Mouse (Mus musculus) gonadal fat pad, adult 2 months (tissue): Measurements from ENCODE around the gene Myo15b. TPM values are rescaled to one million over a fixed set of nuclear protein-coding genes. Genes with fewer than 3 reads are reported as not detected.

Experiments used
- DNase-seq: peaks from one replicate; pipeline ENCODE4 v3.0.0-alpha.2; 2012; ENCODE audit warnings: low read depth
- polyA plus RNA-seq: library from polyadenylated mRNA; depleted of rRNA; stranded (reverse); fragments of >200 nt; gene quantifications from 2 replicates; pipeline ENCODE4 v1.2.3, GENCODE M21; 2012

Gene Myo15b
- polyA plus RNA-seq, 1 experiment, result 22.6 TPM

DNA sequence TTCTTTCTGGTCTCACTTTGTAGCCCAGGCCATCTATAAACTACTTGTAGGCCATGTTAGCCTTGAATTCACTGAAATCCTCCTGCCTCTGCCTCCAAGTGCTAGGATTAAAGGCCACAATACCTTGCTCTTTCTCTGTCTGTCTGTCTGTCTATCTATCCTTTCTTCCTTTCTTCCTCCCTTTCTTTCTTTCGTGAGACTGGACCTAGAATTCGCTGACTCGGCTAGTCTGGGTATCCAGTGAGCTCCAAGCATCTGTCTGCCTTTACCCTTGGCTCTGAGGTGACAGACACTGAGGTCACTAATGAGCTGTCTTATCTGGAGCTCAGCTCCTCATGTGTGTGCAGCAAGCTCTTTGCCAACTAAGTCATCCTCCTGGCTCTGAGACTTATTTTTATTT is 17.7 kb downstream of the Myo15b start:
- DNase-seq, result no peak

DNA sequence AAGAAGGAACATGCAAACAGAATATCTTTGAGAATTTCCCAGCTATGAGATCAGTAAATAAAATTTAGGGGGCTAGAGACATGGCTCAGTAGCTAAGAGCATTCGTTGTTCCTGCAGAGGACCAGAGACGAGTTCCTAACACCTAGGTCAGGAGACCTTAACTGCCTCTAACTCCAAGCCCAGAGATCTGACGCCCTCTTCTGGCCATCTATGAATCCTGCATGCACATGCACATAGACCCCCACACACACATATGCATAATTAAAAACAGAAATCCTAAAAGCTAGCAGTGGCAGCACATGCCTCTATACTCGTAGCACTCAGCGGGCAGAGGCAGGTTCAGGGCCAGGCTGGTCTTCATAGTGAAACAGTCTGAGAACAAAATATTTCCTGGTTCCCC is 18.2 kb downstream of the Myo15b start:
- DNase-seq, result no peak

DNA sequence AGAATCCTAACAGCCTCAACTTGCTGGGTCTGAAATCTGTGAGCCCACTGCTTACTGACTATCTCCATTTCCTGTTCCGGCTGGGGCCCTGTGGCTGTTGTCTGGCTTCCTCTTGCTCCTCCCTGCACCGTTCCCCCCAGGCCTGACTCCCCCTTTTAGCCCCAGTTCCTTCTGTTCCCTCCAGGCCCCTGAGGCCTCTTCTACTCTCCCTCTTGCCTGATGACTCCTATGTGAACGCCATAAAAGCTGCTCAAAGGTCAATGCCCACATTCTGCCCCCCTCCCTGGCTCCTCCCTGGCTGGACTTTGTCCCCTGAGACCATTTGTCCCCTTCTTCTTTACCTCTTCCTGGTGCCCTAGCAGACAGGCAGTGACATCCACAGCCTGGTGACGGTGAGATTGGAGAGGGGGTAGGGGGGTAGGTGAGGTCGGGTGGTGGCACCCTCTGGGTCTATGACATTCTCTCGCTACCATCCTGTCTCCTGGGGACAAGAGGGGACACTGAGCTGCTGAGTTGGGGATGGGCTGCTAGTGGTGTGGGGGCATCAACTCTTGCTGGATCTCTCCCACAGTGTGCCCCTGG is 19.1 kb downstream of the Myo15b start:
- DNase-seq, result no peak

DNA sequence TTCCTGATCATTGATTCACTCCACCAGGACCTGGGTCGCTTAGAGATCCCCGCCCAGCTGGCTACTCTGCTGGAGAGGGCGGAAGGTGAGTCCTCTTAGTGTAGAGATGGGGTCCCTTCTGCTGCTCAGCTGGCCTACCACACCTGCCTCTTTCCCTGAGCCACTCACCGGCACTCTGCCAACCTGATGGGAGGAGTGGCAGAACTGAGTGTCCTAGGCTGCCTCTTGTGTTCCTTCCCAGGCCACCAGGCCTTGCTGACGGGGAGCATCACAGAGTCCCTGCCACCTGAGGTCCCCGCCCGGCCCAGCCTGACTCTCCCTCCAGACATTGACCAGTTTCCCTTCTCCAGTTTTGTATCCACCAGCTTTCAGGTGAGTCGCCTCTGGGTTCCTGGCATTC is 19.9 kb downstream of the Myo15b start:
- DNase-seq, result no peak

DNA sequence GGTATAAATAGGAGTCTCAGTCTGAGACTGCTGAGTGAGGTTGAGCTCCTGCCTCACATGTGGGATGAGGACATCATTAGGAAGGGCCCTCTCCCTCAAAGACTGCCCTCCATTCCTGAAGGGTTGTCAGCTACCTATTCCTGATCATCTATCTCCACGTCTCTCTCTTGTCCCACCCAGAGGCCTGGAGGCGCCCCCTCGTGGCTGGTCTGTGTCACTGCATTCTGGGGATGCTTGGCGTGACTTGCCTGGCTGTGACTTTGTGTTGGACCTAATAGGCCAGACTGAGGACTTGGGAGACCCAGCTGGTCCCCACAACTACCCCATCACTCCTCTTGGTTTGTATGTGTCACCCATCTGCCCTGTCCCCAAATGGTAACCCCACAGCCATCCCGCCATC is 22.8 kb downstream of the Myo15b start:
- no peak for DNase-seq

DNA sequence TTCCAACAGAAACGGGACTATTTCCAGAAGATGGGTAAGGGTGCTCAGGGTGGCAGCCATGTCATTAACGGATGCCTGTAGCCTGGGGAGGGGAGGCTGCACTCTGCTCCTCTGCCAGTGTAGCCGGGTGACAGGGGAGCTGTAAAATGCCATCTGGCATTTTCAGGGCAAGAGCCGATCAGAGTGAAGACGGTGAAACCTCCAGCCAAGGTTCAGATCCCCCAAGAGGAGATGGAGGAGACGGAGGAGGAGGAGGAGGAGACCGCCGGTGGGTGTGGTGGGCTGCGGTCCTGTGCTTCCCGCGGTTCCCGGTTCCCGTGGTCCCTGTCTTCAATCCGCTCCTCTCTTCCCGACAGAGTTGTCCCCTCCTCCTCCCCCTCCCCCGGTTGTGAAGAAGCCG is 25.0 kb downstream of the Myo15b start:
- DNase-seq, result no peak

DNA sequence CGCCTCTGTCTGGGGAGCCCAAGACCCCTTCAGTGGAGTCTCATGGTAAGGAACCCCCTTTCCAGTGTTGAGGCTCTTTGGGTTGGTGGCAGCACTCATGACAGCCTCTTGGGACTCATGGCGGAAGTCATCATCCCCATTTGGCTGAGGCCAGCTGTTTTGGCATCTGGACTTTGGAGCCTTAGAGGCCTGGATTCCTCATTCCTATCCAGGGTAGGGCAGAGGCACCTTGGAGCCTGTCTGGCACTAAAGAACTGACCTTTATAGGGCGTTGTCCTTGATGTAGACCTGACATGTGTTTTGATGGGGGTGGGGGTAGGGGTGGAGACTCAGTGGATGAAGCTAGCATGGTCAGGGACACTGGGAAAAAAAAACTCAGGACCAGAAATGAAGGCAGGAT is 26.2 kb downstream of the Myo15b start:
- DNase-seq, result no peak

DNA sequence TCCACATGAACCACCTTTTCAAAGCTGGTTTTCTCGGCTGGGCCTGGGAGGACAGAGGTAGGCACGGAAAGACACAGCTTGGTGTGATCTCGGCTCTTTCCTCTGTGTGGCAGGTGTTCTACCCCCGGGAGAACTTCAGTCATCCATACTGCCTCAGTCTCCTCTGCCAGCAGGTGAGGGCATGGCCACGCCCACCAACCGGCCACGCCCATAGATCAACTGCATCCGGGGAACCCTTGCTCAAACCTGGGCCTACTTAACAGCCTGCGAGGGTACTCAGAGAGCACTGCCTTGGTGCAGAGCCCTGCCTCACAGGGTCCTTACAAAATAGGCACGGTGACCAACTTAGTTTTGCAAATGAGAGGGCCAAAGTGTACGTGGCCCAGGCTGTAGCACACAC is 27.1 kb downstream of the Myo15b start:
- DNase-seq, result no peak

DNA sequence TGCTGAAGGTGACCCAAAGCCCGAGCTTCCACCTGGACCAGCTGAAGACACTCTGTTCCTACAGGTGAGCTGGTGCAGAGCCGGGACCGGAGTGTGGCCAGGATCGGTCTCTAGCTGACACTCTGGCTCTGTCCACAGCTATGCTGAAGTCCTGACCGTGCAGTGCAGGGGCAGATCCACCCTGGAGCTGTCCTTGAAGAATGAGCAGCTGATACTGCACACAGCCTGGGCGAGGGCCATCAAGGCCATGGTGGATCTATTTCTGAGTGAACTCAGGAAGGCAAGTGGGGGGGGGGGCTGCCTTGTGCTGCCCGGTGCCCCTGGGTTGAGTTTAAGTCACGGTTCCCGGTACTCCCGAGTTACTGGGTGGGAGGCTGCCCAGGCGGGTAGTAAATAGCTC is 28.2 kb downstream of the Myo15b start:
- DNase-seq, result no peak

DNA sequence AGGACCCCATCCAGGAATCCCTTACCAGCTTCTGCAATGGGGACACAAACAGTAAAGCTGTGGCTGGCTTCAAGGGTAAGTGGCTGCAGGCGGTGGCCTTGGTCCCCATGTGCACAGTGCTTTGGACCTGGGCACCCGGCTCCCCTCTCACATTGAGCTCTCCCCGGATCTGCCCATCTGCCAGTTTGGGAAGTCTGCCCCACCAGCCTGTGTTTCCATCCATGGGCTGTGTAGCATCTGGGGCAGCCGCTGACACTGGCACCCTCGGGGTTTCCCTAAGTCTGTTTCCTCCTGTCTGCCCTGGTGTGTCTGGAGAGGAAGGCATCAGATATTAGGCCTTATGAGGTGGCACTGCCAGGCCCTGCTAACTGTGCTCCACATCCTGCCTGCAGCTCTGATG is 29.8 kb downstream of the Myo15b start:
- DNase-seq, result no peak

DNA sequence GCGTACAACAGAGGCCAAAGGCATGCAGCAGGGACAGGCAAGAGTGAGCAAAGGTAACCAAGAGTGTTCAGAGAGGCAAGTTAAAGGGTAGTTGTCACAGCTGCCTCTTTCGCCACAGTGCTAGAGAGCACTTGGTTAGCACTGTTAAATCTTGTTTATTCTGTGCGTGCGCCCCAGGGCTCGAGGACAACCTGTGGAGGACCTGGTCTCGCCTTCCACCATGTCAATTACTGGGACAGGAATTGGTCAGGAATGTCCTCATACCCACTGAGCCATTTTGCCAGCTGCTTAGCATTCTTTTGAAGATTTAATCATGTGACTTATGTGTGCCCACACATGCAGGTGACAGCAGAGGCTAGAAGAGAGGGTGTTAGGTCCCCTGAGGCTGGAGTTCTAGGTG is 31.0 kb downstream of the Myo15b start:
- no peak for DNase-seq

DNA sequence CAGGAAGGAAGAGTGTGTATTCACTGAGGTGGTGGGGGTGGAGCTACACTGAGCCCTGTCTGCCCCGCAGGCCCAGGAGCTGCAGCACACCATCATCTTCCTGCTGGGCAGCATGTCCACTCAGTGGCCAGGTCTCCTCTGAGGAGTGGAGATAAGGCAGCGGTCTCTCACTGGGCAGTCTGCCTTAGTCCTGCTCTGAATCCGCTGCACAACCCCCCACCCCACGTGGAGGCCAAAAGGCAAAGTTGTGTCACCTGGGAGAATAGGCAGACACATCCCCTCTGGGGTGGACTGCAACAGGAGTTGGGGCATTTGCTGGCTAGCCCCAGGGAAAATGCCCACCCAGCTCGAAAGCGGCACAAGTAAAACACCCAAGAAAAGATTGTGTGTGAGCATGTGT is 34.0 kb downstream of the Myo15b start:
- no peak for DNase-seq

DNA sequence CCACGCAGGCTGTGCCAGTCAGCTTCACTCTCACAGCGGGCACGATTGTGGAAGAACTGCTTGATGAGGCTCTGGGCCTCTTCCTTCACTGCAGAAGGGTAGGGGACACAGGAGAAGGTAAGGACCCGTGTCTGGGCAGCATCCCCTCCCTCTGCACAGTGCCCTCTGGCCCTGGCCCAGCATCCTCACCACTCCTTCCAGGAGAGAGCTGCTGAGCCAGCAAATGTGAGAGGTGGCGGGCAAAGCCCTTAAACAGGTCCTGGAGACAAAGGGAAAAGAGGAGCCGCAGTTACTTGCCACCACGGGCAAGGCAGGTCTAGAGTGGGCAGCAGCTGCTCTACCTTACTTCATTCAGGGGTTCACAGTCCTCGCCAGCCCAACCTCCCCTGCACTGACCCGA is 34.9 kb downstream of the Myo15b start:
- DNase-seq, result no peak

DNA sequence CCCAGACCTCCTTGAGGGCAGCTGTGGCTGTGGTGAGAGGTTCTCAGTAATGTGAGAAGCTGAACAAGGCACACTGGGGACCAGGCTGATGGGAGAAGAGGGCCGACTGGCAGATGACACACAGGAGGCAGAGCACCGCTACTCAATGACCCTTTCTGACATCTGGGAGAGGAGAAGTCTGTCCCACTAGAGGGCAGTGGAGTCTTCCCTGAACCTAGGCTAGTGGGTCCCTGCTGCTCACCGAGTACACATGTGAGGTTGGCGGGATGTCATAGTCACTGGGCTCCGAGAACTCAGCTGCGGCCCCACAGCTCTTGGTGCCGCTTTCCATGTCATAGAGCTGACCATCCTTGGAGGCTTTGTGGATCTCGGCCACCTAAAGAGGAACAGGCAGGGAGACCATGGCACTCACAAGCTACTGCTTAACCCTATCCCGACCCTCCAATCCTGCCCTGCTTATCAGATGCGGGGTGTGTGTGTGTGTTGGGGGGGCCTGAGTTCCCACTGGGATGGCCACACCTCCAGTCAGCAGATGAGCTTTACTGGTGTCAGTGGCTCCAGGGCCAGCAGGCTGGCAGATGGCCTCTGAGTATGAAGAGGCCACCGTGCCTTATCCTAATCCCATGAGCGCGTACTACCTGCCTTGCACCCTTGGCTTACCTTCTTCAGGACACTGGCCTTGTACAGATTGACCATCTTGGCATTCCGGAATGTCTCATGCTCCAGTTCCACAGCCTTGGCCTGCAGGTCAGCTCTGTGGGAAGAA is 36.7 kb downstream of the Myo15b start:
- DNase-seq, result no peak

DNA sequence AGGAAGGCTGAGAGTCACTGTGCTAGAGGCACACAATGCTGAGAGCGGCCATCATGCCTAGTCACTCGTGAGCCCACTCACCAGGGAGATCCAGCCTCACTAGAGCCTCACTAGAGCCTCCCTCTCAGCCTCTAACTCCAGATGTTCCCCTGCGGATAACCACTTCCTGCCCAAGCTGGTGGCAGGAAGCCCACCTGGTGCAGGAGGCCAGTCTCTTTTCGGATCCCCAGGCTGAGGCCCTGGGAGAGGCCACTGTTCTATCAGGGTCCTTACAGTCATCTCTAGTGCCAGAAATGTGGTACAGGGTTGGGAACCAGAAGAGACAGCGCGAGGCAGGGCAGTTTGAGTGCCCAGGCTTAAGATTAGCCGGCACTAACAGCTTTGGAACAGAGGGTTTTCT is 40.2 kb downstream of the Myo15b start:
- no peak for DNase-seq

DNA sequence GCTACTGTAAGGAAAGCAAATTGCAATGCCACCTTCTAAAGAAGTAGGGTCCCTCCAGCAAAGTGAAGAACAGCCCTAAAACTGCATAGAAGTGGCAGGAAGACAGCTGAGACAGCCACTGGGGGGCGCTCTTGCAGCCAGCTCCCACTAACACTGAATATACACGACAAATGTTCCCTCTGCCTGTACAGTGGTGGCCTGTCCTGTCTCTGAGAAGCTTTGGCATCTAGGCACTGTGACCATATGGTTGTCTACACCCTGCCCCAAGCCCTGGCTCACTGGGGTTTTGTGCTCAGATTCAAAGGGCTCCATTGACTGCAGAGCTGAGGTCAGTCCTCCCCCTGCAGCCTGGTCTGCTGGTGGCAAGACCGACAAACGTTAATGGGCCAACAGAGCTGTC is 40.7 kb downstream of the Myo15b start:
- DNase-seq, result no peak

DNA sequence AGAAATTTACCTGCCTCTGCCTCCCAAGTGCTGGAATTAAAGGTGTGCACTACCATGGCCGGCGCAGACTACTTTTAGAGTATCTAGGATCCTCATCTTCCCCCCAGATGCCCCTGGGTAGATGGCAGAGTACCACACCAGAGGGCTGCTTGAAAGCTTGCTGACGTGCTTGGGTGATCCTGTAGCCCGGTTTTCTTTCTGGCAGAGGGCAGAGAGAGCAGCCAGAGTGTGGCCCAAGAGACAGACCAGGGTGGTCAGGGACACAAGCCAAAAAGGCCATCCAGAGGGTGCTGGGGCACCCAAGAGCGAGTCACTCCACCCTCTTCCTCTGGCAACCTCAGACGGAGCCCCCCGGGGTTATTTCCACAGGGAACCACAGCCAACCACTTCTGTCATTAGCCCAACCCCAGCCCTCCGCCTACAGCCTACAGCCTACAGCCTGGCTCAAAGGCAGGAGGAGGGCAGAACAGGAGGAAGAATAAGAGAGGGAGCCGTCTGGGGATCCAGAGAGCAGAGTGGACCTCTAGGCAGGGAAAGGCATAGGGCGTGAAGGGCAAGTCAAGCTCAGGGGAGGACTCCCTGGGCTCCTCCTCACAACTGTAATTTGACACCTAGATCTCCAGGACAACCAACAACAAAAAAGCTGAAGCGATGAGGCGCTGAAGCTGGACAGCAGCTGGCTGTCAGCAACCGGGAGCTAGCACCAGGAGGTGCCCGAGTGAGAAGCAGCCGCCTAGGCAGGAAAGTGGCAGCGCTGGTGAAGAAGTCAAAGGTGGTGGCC is 41.5 kb downstream of the Myo15b start, which contains the start of gene Smim5:
Smim5 (plus strand) TSS at position 481 of the 781 bp plus-strand sequence.
- DNase-seq, result no peak

DNA sequence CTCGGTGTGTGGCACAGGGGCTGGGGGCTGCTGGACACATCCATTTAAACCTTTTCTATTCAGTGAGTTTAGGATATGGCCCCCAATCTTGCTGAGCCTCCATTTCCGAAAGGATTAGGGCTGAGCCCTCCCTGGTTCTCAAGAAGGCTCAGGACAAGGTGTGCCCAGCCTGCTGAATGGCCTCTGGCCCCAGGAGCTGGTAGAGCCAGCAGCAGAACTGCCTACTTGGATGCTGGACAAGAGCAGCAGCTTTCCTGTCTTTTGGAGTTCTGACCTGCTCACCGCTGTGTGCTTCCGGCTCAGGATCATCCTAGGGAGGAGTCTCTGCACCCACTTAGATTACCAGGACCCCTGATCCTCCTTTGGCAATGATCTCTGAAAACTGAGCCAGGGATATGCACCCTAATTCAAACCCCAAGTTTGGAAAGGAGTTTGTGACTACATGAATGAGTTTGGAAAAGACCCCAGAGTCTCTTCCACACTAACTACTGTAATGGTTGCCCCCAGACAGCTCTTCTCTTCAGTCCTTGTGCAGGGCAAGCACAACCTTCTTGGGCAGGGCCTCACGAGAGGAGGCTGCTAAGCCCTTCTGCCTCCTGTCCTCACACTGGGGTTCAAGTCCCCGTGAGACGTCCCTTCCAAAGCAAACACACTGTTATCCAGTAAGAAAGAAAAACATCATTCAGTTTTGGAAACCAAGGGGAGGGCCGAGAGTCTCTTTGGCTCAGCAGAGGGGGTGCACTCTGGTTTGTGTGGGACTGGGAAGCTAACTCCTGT is 42.5 kb downstream of the Myo15b start:
- no peak for DNase-seq

DNA sequence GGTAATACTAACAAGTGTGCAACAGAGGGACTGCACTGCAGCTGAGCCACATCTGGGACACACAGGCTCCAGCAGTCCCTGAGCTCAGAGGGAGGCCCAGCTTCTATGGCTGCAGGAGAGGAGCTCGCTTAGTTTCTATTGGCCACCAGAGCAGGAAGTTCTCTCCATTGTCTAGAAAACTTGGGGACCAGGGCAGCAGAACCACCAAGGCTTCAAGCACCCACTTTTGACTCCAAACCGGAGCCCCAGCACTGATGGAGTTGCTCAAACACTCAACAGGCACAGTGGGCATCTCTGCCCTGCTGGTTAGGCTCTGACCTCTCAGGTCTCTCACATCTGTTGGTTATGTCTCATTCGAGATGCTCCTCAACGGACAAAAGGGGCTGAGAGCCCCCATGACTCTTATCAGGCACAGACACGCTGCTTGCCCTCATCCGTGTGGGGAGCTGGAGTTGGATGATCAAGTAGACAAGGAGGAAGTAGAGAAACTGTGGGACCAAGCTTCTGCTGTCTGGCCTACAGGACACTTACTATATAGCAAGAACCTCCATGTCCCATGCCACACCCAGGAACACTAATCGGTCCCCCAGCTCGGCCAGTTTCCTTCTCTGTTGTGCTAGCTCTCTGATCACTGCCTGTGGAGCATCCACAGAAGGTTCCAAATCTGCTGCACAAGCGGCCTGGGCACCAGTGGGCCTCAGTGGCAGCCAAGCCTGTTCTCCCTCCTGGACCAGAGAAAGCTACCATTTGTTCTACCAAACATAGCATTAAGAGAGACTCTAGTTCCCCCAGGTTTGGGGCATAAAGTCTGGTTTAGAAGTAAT is 43.3 kb downstream of the Myo15b start:
- DNase-seq, result no peak

DNA sequence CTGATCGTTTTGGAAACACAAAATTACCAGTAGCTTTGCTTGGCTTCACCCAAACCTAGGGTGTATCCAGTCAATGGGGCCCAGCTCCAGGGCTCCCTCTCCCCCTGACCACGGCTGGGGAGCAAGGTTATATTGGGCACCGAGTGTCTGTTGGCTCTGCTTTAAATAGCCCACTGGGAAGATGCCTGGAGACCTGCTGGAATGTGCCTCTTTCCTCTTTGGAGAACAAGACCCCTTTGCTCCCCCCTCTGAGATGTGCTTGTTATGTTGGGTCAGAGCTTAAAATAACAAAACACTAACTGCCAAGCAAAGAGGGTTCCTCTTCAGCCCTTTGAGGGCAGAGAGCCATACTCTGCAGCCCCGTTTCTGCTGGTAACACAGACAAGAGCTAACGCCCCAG is 44.0 kb downstream of the Myo15b start:
- no peak for DNase-seq

DNA sequence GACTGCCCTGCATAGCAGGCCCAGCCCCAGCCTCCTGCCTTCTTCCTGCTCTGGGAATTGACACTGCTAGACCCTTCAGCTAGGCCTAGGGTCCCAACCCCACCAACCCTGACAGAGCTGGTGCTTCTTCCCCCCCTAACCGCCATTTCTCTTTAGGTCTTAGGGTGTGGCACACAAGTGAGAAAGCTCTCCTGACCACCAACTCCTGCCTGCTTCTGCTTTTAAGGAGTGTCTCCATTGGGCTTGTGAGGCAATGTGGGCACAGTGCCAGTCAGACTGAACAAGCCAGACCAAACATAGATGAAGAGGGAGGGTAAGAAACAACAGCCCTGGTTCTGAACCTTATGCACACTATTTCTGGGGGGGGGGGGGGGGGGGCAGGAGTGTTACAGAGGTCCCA is 44.6 kb downstream of the Myo15b start:
- no peak for DNase-seq
